Mouse (Mus musculus) B cell, adult 2 months (primary cell): ENCODE data around the gene Syde2.

Experiments used
- DNase-seq, 2 experiments: peaks; one replicate each; pipeline ENCODE4 v3.0.0; 2022

The Syde2 gene

GRCm38 (mm10) chr3:146058263-146058662, 70.6 kb downstream of the Syde2 start:
- DNase-seq: peak; percentile 68

DNA sequence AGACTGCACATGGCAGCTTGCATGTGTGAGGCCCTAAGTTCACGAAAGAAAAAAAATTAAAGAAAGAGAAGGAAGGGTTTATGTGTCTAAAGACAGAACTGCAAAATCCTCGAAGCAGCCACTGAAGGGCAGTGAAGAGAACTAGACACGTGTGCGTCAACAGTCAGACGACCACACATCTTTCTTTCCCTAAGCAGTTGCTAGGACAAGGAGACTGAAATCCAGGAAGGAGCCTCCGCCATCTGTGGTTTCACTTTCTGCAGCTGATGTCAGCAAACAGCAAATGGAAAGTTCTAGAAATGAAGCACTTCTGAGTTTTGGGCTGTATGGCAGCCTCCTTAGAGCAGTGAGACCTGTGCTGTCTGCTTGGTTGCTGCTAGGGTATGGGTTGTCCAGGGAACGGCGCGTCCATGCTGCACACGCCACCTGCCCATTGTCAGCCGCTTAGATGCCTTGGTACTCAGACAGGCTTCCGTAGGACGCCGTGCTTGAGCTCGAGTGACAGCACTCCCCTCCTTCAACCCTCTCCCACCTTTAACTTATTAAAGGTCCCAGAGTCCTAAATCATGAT, 71.8 kb downstream of the Syde2 start:
- no peak for DNase-seq

GRCm38 (mm10) chr3:146063146-146063545, 75.5 kb downstream of the Syde2 start:
- DNase-seq: no peak

DNA sequence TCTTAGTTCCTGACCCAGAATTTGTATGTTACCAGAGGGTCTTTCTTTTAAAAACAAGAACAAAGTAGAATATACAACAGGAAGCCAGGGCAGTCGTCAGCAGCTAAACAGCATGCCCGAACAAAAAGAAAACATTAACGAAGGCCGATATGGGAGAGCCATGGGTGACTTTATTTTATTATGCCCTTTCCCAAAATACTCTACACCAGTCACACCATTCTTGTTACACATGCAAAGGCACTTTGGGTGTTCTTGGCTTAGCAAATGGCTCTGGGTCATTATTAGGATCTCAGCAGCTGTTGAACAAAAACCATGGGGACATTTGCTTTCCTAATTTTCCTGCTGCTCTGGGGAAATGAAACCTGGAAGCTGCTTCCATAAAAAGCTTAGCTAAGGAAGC, 81.6 kb downstream of the Syde2 start:
- no peak for DNase-seq
